Mouse (Mus musculus) kidney, adult 2 months (tissue): Measurements from ENCODE around the gene Mllt10.

Source experiments
- CTCF ChIP-seq: fragments of 200-500 bp; conservative IDR thresholded peaks from 2 replicates; pipeline ENCODE4 v1.5.1; 2011; ENCODE audit warnings: low read depth, mild to moderate bottlenecking, control low read depth, low read length, moderate library complexity, mixed read lengths; ENCODE audit not compliant: insufficient read depth, insufficient read length
- POLR2A ChIP-seq: fragments of 200-500 bp; IDR thresholded peaks from one replicate; pipeline ENCODE4 v1.6.1; 2011; ENCODE audit warnings: low read depth, low read length, control low read depth

GRCm38 (mm10) chr2:18050541-18050985 is 4.5 kb upstream of the Mllt10 start:
- TF ChIP-seq CTCF (no peak), POLR2A (no peak)
